Mouse (Mus musculus) cortical plate, adult 2 months (tissue): ENCODE results near the gene Gsg1l.

Experiments used
- CTCF ChIP-seq: fragments of 200-500 bp; IDR thresholded peaks from 2 replicates; pipeline ENCODE4 v1.5.1; 2011; ENCODE audit warnings: mild to moderate bottlenecking, control low read depth, low read length; ENCODE audit not compliant: insufficient read depth; ENCODE audit errors: extremely low read depth
- POLR2A ChIP-seq: fragments of 200-500 bp; IDR thresholded peaks from 2 replicates; pipeline ENCODE4 v1.6.1; 2011; ENCODE audit warnings: mild to moderate bottlenecking, low read length, control low read depth; ENCODE audit not compliant: insufficient read depth; ENCODE audit errors: extremely low read depth

DNA sequence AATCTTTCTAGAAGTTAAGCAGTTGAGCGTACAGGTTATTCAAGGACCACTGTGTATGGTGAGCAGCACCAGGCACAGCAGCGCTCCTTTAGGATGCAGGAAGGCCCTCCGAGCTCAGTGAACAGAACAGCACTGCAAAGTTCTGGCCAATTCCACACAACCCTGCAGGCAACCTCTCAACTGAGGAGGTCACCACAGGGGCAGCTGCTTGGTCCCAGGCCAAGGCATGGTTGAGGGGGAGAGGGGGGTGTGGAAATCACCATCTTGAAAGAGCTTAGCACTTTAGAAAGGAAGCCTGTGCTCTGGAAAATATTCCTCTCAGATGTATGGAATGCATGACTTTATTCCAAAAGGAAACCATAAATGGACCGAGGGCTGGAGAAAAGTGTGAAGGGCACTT, 39.3 kb upstream of the Gsg1l start:
- TF ChIP-seq CTCF (no peak), POLR2A (no peak)
